Mouse (Mus musculus): Measurements from ENCODE around the gene Acot7.

Acot7 gene

GRCm38 (mm10) chr4:152151451-152151965 lies 26.4 kb upstream of the Acot7 start:
- no peak for DNase-seq (ENCODE audit: low spot score)

GRCm38 (mm10) chr4:152151966-152152544 lies 25.9 kb upstream of the Acot7 start, which contains the start of gene Espn:
Espn (minus strand) TSS chr4:152152371.
- peak; percentile 75 for DNase-seq (ENCODE audit: low spot score)

- peak; percentile 84 for DNase-seq (ENCODE audit: low spot score)
These were observed 24.2 kb upstream of the Acot7 start for GRCm38 (mm10) chr4:152153771-152154177.

GRCm38 (mm10) chr4:152155019-152155418 lies 22.9 kb upstream of the Acot7 start:
- no peak for DNase-seq (ENCODE audit: low spot score)

- DNase-seq (ENCODE audit: low spot score) = no peak
These were observed 20.0 kb upstream of the Acot7 start for GRCm38 (mm10) chr4:152157779-152158584.

GRCm38 (mm10) chr4:152158585-152159284 lies 19.2 kb upstream of the Acot7 start, which contains the start of gene Hes2:
Hes2 (plus strand) TSS chr4:152158867.
- DNase-seq (ENCODE audit: low spot score) = no peak

- DNase-seq (ENCODE audit: low spot score) = no peak
These were observed 18.7 kb upstream of the Acot7 start for GRCm38 (mm10) chr4:152159285-152159678.

GRCm38 (mm10) chr4:152160748-152161147 lies 17.2 kb upstream of the Acot7 start:
- DNase-seq (ENCODE audit: low spot score) = no peak

- DNase-seq (ENCODE audit: low spot score) = no peak
These were observed 16.3 kb upstream of the Acot7 start for GRCm38 (mm10) chr4:152161601-152162000.

- no peak for DNase-seq (ENCODE audit: low spot score)
These were observed 15.2 kb upstream of the Acot7 start for GRCm38 (mm10) chr4:152162748-152163147.

GRCm38 (mm10) chr4:152165036-152165931 lies 12.7 kb upstream of the Acot7 start:
- peak; percentile 74 for DNase-seq (ENCODE audit: low spot score)

GRCm38 (mm10) chr4:152168052-152168451 lies 9.9 kb upstream of the Acot7 start:
- DNase-seq (ENCODE audit: low spot score) = no peak

GRCm38 (mm10) chr4:152169103-152169502 lies 8.8 kb upstream of the Acot7 start:
- no peak for DNase-seq (ENCODE audit: low spot score)

GRCm38 (mm10) chr4:152170286-152170685 lies 7.6 kb upstream of the Acot7 start:
- no peak for DNase-seq (ENCODE audit: low spot score)

GRCm38 (mm10) chr4:152171543-152171942 lies 6.4 kb upstream of the Acot7 start:
- no peak for DNase-seq (ENCODE audit: low spot score)

- DNase-seq (ENCODE audit: low spot score) = peak; percentile 70
These were observed 4.9 kb upstream of the Acot7 start for GRCm38 (mm10) chr4:152173041-152173440.

GRCm38 (mm10) chr4:152173956-152174355 lies 4.0 kb upstream of the Acot7 start:
- DNase-seq (ENCODE audit: low spot score) = no peak

- DNase-seq (ENCODE audit: low spot score) = no peak
These were observed 1.3 kb upstream of the Acot7 start for GRCm38 (mm10) chr4:152176638-152177037.

- DNase-seq (ENCODE audit: low spot score) = no peak
These were observed 779 bp upstream of the Acot7 start for GRCm38 (mm10) chr4:152177174-152177536.

- DNase-seq (ENCODE audit: low spot score) = peak; percentile 66
These were observed 470 bp downstream of the Acot7 start for GRCm38 (mm10) chr4:152178344-152178864.

All from testis, postnatal 14 days (tissue).